Mouse (Mus musculus) forebrain, embryonic 16.5 days (tissue): Measurements from ENCODE around the gene Srf. TPM values are rescaled to one million over a fixed set of nuclear protein-coding genes. Genes with fewer than 3 reads are reported as not detected.

ENCODE experiments used
- ATAC-seq: fragments of 200-750 bp; cut with Nextera tagmentation; 2 replicates; pipeline ENCODE4 v1.8.0; 2017; ENCODE audit warnings: mild to moderate bottlenecking, moderate library complexity
- H3K27ac ChIP-seq: fragments of 300-500 bp; sonication (generic); 2 replicates; pipeline ENCODE4 v1.5.1; 2014; ENCODE audit warnings: low read length, control low read depth
- H3K27me3 ChIP-seq: fragments of 300-500 bp; sonication (generic); replicated peaks from 2 replicates; pipeline ENCODE4 v1.6.1; 2014; ENCODE audit warnings: low read length; ENCODE audit not compliant: control insufficient read depth, insufficient read depth
- H3K36me3 ChIP-seq: fragments of 300-500 bp; sonication (generic); 2 replicates; pipeline ENCODE4 v1.6.1; 2014; ENCODE audit not compliant: control insufficient read depth, insufficient read depth
- H3K4me1 ChIP-seq: fragments of 300-500 bp; sonication (generic); replicated peaks from 2 replicates; pipeline ENCODE4 v1.6.1; 2014; ENCODE audit warnings: low read length; ENCODE audit not compliant: control insufficient read depth, insufficient read depth
- H3K4me2 ChIP-seq: fragments of 300-500 bp; sonication (generic); 2 replicates; pipeline ENCODE4 v1.6.1; 2014; ENCODE audit warnings: mild to moderate bottlenecking, low read length, control low read depth
- H3K4me3 ChIP-seq: fragments of 300-500 bp; sonication (generic); replicated peaks from 2 replicates; pipeline ENCODE4 v1.5.1; 2014; ENCODE audit warnings: mild to moderate bottlenecking, low read length, control low read depth
- H3K9ac ChIP-seq: fragments of 300-500 bp; sonication (generic); replicated peaks from 2 replicates; pipeline ENCODE4 v1.6.1; 2014; ENCODE audit warnings: low read depth, low read length, control low read depth
- H3K9me3 ChIP-seq: fragments of 300-500 bp; sonication (generic); 2 replicates; pipeline ENCODE4 v1.6.1; 2016; ENCODE audit warnings: low read length; ENCODE audit not compliant: control insufficient read depth
- WGBS: fragments of 180-500 bp; shearing (Covaris S2); extraction: QIAGEN DNeasy Blood & Tissue Kit; methylation state at CpG from one replicate; pipeline ENCODE4 v1.1.7; 2014; 5-methylcytosine and 5-hydroxymethylcytosine counted together
- polyA plus RNA-seq: library from polyadenylated mRNA; unstranded; fragments of >200 nt; fragmentation: Nextera tagmentation; extraction: Ambion mirVana; gene quantifications from 2 replicates; pipeline ENCODE4 v1.2.1, GENCODE M21; 2015

The Srf gene
- polyA plus RNA-seq: 3.4 and 3.6 TPM in 2 replicates

GRCm38 (mm10) chr17:46555673-46556583 is at the start of gene Srf:
TSS of gene Srf (minus strand) at chr17:46556175.
- Histone ChIP-seq H3K27me3 (no peaks in the 10 kb centered on the region), H3K27ac (peak within 1 kb of the TSS; percentile 90), H3K9ac (peak within 1 kb of the TSS; percentile 91), H3K9me3 (no peaks in the 10 kb centered on the region), H3K36me3 (no peaks in the 10 kb centered on the region), H3K4me1 (peaks cover 31% of the 10 kb centered on the region), H3K4me3 (peak within 1 kb of the TSS; percentile 89), H3K4me2 (peak within 1 kb of the TSS; percentile 87)
- WGBS: under 1% methylated on average over 79 of the region's 87 CpGs
- peak; percentile 95 for ATAC-seq

- no peak overlapping the region for H3K4me3 ChIP-seq
- ATAC-seq: no peak
- no peak overlapping the region for H3K4me2 ChIP-seq
- no peaks in the 10 kb centered on the region for H3K9me3 ChIP-seq
- H3K27me3 ChIP-seq: no peaks in the 10 kb centered on the region
- H3K9ac ChIP-seq: no peak overlapping the region
- H3K27ac ChIP-seq: no peak overlapping the region
- H3K36me3 ChIP-seq: no peaks in the 10 kb centered on the region
- WGBS: 45% methylated on average over 5 of the region's 5 CpGs
- H3K4me1 ChIP-seq: peaks cover 8% of the 10 kb centered on the region; the same call in 1 of the 2 replicates
These were observed 49.2 kb upstream of the Srf start for GRCm38 (mm10) chr17:46605126-46605525.

- Histone ChIP-seq H3K27me3 (no peaks in the 10 kb centered on the region), H3K27ac (no peak overlapping the region), H3K4me3 (no peak overlapping the region), H3K36me3 (no peaks in the 10 kb centered on the region), H3K9ac (no peak overlapping the region), H3K4me1 (peaks cover 8% of the 10 kb centered on the region; the same call in 1 of the 2 replicates), H3K9me3 (no peaks in the 10 kb centered on the region), H3K4me2 (no peak overlapping the region)
- no peak for ATAC-seq
- 95% methylated on average over 4 of the region's 4 CpGs for WGBS
These were observed 47.3 kb upstream of the Srf start for GRCm38 (mm10) chr17:46603229-46603628.

- Histone ChIP-seq H3K27ac (no peak overlapping the region), H3K9ac (no peak overlapping the region), H3K27me3 (no peaks in the 10 kb centered on the region), H3K4me1 (peaks cover 8% of the 10 kb centered on the region; the same call in 1 of the 2 replicates), H3K4me2 (no peak overlapping the region), H3K9me3 (no peaks in the 10 kb centered on the region), H3K4me3 (no peak overlapping the region), H3K36me3 (no peaks in the 10 kb centered on the region)
- no peak for ATAC-seq
- WGBS: 78% methylated on average over 9 of the region's 9 CpGs
These were observed 46.2 kb upstream of the Srf start for GRCm38 (mm10) chr17:46602212-46602611.

GRCm38 (mm10) chr17:46600569-46600968 is 44.6 kb upstream of the Srf start:
- H3K27me3 ChIP-seq: no peaks in the 10 kb centered on the region
- WGBS: 84% methylated on average over 2 of the region's 2 CpGs
- ATAC-seq: no peak

GRCm38 (mm10) chr17:46598963-46599362 is 43.0 kb upstream of the Srf start:
- Histone ChIP-seq H3K27ac (no peak overlapping the region), H3K9me3 (no peaks in the 10 kb centered on the region), H3K27me3 (no peaks in the 10 kb centered on the region), H3K4me1 (0 out of 2 replicates have a peak, but pooled peaks cover 3% of the 10 kb centered on the region), H3K4me2 (no peak overlapping the region), H3K9ac (no peak overlapping the region), H3K36me3 (no peaks in the 10 kb centered on the region), H3K4me3 (no peak overlapping the region)
- no peak for ATAC-seq
- WGBS: 84% methylated on average over 4 of the region's 4 CpGs

More at GRCm38 (mm10) chr17:46600569-46600968, 44.6 kb upstream of the Srf start:
- no peaks in the 10 kb centered on the region for H3K36me3 ChIP-seq
- H3K4me1 ChIP-seq: peaks cover 8% of the 10 kb centered on the region; the same call in 1 of the 2 replicates
- no peak overlapping the region for H3K27ac ChIP-seq
- H3K4me3 ChIP-seq: no peak overlapping the region
- no peaks in the 10 kb centered on the region for H3K9me3 ChIP-seq
- H3K9ac ChIP-seq: no peak overlapping the region
- no peak overlapping the region for H3K4me2 ChIP-seq

- H3K4me2 ChIP-seq: no peak overlapping the region
- no peak overlapping the region for H3K4me3 ChIP-seq
- H3K27ac ChIP-seq: no peak overlapping the region
- no peaks in the 10 kb centered on the region for H3K36me3 ChIP-seq
- peaks cover 4% of the 10 kb centered on the region for H3K4me1 ChIP-seq
- H3K9me3 ChIP-seq: no peaks in the 10 kb centered on the region
- WGBS: 96% methylated on average over 11 of the region's 11 CpGs
- no peaks in the 10 kb centered on the region for H3K27me3 ChIP-seq
- no peak overlapping the region for H3K9ac ChIP-seq
- no peak for ATAC-seq
These were observed 42.0 kb upstream of the Srf start for GRCm38 (mm10) chr17:46597956-46598355.

- Histone ChIP-seq H3K36me3 (no peaks in the 10 kb centered on the region), H3K27me3 (no peaks in the 10 kb centered on the region), H3K27ac (no peak overlapping the region), H3K4me3 (no peak overlapping the region), H3K9me3 (no peaks in the 10 kb centered on the region), H3K9ac (no peak overlapping the region), H3K4me2 (no peak overlapping the region), H3K4me1 (peaks cover 7% of the 10 kb centered on the region)
- ATAC-seq: no peak
- WGBS: 86% methylated on average over 6 of the region's 6 CpGs
These were observed 39.4 kb upstream of the Srf start for GRCm38 (mm10) chr17:46595336-46595735.

GRCm38 (mm10) chr17:46594606-46595005 is 38.6 kb upstream of the Srf start:
- WGBS: 50% methylated on average over 9 of the region's 9 CpGs
- peaks cover 7% of the 10 kb centered on the region for H3K4me1 ChIP-seq
- H3K9me3 ChIP-seq: no peaks in the 10 kb centered on the region
- no peak overlapping the region for H3K27ac ChIP-seq
- 0 out of 2 replicates have a peak, but pooled peaks cover 2% of the 10 kb centered on the region for H3K36me3 ChIP-seq
- ATAC-seq: 0 out of 2 replicates have a peak, but pooled peaks have one; percentile 18
- no peak overlapping the region for H3K9ac ChIP-seq
- no peaks in the 10 kb centered on the region for H3K27me3 ChIP-seq
- H3K4me3 ChIP-seq: no peak overlapping the region
- H3K4me2 ChIP-seq: no peak overlapping the region
